Mouse (Mus musculus) G1E (cell line): Measurements from ENCODE around the gene Dync1li1.

Experiments used
- CTCF ChIP-seq: IDR thresholded peaks from 2 replicates; pipeline ENCODE4 v1.5.1; 2012; ENCODE audit warnings: low read depth, low read length, inconsistent platforms, mixed read lengths
- GATA1 ChIP-seq: IDR thresholded peaks from 2 replicates; pipeline ENCODE4 v1.6.1; 2012; ENCODE audit warnings: borderline replicate concordance, low read length, inconsistent platforms, mixed read lengths
- GATA2 ChIP-seq: IDR thresholded peaks from 2 replicates; pipeline ENCODE4 v1.6.1; 2012; ENCODE audit warnings: low read depth, low read length, inconsistent platforms, borderline replicate concordance
- TAL1 ChIP-seq: conservative IDR thresholded peaks from 2 replicates; pipeline ENCODE4 v1.6.1; 2012; ENCODE audit warnings: low read depth, low read length, inconsistent platforms, mixed read lengths

- TF ChIP-seq CTCF, result no peak
- no peak for TF ChIP-seq TAL1
- TF ChIP-seq GATA1, result no peak
- TF ChIP-seq GATA2, result no peak
Observed at GRCm38 (mm10) chr9:114688953-114689407, 390 bp downstream of the Dync1li1 start.
